Mouse (Mus musculus) small intestine, adult 2 months (tissue): ENCODE data around the gene Etfbkmt.

Experiments
- CTCF ChIP-seq: fragments of 200-500 bp; IDR thresholded peaks from 2 replicates; pipeline ENCODE4 v1.5.1; 2012; ENCODE audit warnings: low read depth, mild to moderate bottlenecking, control low read depth, inconsistent platforms, low read length, moderate library complexity, mixed read lengths; ENCODE audit not compliant: insufficient replicate concordance, insufficient read length; ENCODE audit errors: extremely low read depth
- POLR2A ChIP-seq: fragments of 200-500 bp; IDR thresholded peaks from 2 replicates; pipeline ENCODE4 v1.6.1; 2012; ENCODE audit warnings: low read depth, mild to moderate bottlenecking, control low read depth, inconsistent platforms, low read length, moderate library complexity

- no peak for TF ChIP-seq CTCF
- TF ChIP-seq POLR2A = no peak
These were observed 30.7 kb upstream of the Etfbkmt start for GRCm38 (mm10) chr6:149108909-149109308.
